Mouse (Mus musculus) erythroblast, embryonic 14.5 days (primary cell): Measurements from ENCODE around the gene Vwa2.

Experiments used
- GATA1 ChIP-seq: IDR thresholded peaks from 2 replicates; pipeline ENCODE4 v1.6.1; 2012; ENCODE audit warnings: low read length, inconsistent platforms, mixed read lengths
- TAL1 ChIP-seq: IDR thresholded peaks from 3 replicates; pipeline ENCODE4 v1.6.1; 2012; ENCODE audit warnings: low read length, inconsistent platforms, mixed read lengths

DNA sequence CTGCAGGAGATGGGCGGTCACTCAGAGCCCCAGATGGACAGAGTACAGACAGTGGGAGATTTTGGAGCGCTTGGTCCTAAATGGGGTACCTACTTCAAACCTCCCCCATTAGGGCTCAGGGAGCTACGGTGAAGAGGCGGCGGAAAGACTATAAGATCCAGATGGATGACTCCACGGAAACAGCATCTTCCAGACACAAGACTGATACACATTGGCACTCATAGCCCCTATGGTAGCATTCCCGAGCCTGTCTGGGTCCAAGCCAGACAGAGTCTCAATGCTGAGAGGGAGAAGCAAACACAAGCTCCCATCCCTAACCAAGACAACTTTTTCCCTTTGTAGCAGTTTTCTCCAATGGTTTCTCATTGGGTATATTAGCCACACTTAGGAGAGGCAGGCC lies 76.8 kb downstream of the Vwa2 start:
- no peak for TF ChIP-seq GATA1
- TF ChIP-seq TAL1, result no peak
